Mouse (Mus musculus) heart, postnatal 0 days (tissue): Measurements from ENCODE around the gene Mien1. TPM values are rescaled to one million over a fixed set of nuclear protein-coding genes. Genes with fewer than 3 reads are reported as not detected.
A peak's percentile ranks its signal among the peaks of the same experiment; 100 is the strongest.

Experiments used
- ATAC-seq: fragments of 200-750 bp; cut with Nextera tagmentation; 2 replicates; pipeline ENCODE4 v1.8.0; 2017; ENCODE audit warnings: low read depth, moderate number of reproducible peaks, moderate library complexity; ENCODE audit not compliant: insufficient read depth
- DNase-seq: peaks from one replicate; pipeline ENCODE4 v3.0.0-alpha.2; 2016; ENCODE audit warnings: low spot score
- H3K27ac ChIP-seq: fragments of 300-500 bp; sonication (generic); 2 replicates; pipeline ENCODE4 v1.5.1; 2014; ENCODE audit warnings: low read depth, mild to moderate bottlenecking
- H3K27me3 ChIP-seq: fragments of 300-500 bp; sonication (generic); 2 replicates; pipeline ENCODE4 v1.6.1; 2014; ENCODE audit warnings: low read length, mixed read lengths; ENCODE audit not compliant: control insufficient read depth, insufficient read depth
- H3K36me3 ChIP-seq: fragments of 300-500 bp; sonication (generic); replicated peaks from 2 replicates; pipeline ENCODE4 v1.6.1; 2014; ENCODE audit warnings: low read length, mixed read lengths; ENCODE audit not compliant: control insufficient read depth, insufficient read depth
- H3K4me1 ChIP-seq: fragments of 300-500 bp; sonication (generic); 2 replicates; pipeline ENCODE4 v1.6.1; 2014; ENCODE audit warnings: antibody characterized with exemption; ENCODE audit not compliant: control insufficient read depth, insufficient read depth
- H3K4me2 ChIP-seq: fragments of 300-500 bp; sonication (generic); 2 replicates; pipeline ENCODE4 v1.6.1; 2014; ENCODE audit warnings: low read depth, mild to moderate bottlenecking, low read length, moderate library complexity
- H3K4me3 ChIP-seq: fragments of 300-500 bp; sonication (generic); 2 replicates; pipeline ENCODE4 v1.5.1; 2014; ENCODE audit warnings: low read depth, low read length
- H3K9ac ChIP-seq: fragments of 300-500 bp; sonication (generic); replicated peaks from 2 replicates; pipeline ENCODE4 v1.6.1; 2014; ENCODE audit warnings: low read depth, low read length, mixed read lengths
- H3K9me3 ChIP-seq: fragments of 300-500 bp; sonication (generic); replicated peaks from 2 replicates; pipeline ENCODE4 v1.6.1; 2016; ENCODE audit warnings: low read length; ENCODE audit not compliant: control insufficient read depth
- CTCF ChIP-seq: IDR thresholded peaks from 2 replicates; pipeline ENCODE4 v1.5.1; 2016; ENCODE audit warnings: antibody characterized with exemption, control low read depth, low read depth
- EP300 ChIP-seq: IDR thresholded peaks from 2 replicates; pipeline ENCODE4 v1.6.1; 2016; ENCODE audit warnings: antibody characterized with exemption, low read depth
- WGBS: fragments of 180-500 bp; shearing (Covaris S2); extraction: QIAGEN DNeasy Blood & Tissue Kit; methylation state at CpG from one replicate; pipeline ENCODE4 v1.1.7; 2014; 5-methylcytosine and 5-hydroxymethylcytosine counted together
- polyA plus RNA-seq: library from polyadenylated mRNA; unstranded; fragments of >200 nt; fragmentation: Nextera tagmentation; extraction: Ambion mirVana; gene quantifications from 2 replicates; pipeline ENCODE4 v1.2.1, GENCODE M21; 2015
- total RNA-seq: library from RNA; depleted of rRNA; stranded (reverse); fragments of >200 nt; gene quantifications from 2 replicates; pipeline ENCODE4 v1.2.3, GENCODE M21; 2014; ENCODE audit warnings: low replicate concordance

Mien1 gene
- total and polyA plus RNA-seq, 2 experiments from 2014 or later, result 20.6 to 104 TPM

GRCm38 (mm10) chr11:98397946-98398345 lies 40.8 kb downstream of the Mien1 start:
- H3K36me3 ChIP-seq, result 0 out of 2 replicates have a peak, but pooled peaks cover 9% of the 10 kb centered on the region
- H3K9ac ChIP-seq, result no peak overlapping the region
- ATAC-seq (no peak), DNase-seq (no peak)
- WGBS, result 86% methylated on average over 7 of the region's 7 CpGs
- H3K9me3 ChIP-seq, result no peaks in the 10 kb centered on the region
- no peaks in the 10 kb centered on the region for H3K27me3 ChIP-seq
- no peak for TF ChIP-seq EP300
- TF ChIP-seq CTCF, result no peak
- H3K4me3 ChIP-seq, result no peak overlapping the region
- no peak overlapping the region for H3K27ac ChIP-seq
- H3K4me2 ChIP-seq, result no peak overlapping the region
- peaks cover 34% of the 10 kb centered on the region for H3K4me1 ChIP-seq

- H3K4me2 ChIP-seq, result no peak overlapping the region
- ATAC-seq, result peak; percentile 56
- H3K9me3 ChIP-seq, result no peaks in the 10 kb centered on the region
Measured at GRCm38 (mm10) chr11:98395041-98395440, 43.8 kb downstream of the Mien1 start.

DNA sequence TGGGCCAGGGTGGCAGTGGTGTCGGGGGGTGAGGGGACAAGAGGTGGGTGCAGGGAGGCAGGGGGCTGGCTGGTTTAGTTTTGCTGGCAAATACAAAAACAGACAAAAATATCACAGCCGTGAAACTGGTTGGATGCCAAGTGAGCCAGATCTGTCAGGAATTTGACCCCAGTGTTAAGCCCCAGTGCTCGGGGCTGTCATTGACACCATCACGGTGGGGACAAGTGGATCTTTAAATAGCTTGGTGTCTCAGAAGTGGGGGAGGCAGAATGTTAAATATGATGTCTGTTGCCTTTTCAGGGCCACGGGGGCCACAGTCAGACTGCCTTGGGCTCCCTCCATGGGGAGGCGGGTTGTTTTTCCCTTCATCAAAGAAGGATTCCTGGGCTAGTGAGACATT lies 44.5 kb downstream of the Mien1 start:
- 17% methylated on average over 6 of the region's 6 CpGs for WGBS
- ATAC-seq (peak; percentile 76), DNase-seq (peak; percentile 87)

More at GRCm38 (mm10) chr11:98395041-98395440, 43.8 kb downstream of the Mien1 start:
- H3K4me3 ChIP-seq, result no peak overlapping the region
- TF ChIP-seq CTCF (no peak), EP300 (no peak)
- H3K27me3 ChIP-seq, result no peaks in the 10 kb centered on the region
- H3K9ac ChIP-seq, result no peak overlapping the region
- 0 out of 2 replicates have a peak, but pooled peaks cover 9% of the 10 kb centered on the region for H3K36me3 ChIP-seq
- 14% methylated on average over 4 of the region's 4 CpGs for WGBS
- H3K27ac ChIP-seq, result peak overlapping the region; percentile 97
- peaks cover 42% of the 10 kb centered on the region for H3K4me1 ChIP-seq
- DNase-seq, result peak; percentile 84

DNA sequence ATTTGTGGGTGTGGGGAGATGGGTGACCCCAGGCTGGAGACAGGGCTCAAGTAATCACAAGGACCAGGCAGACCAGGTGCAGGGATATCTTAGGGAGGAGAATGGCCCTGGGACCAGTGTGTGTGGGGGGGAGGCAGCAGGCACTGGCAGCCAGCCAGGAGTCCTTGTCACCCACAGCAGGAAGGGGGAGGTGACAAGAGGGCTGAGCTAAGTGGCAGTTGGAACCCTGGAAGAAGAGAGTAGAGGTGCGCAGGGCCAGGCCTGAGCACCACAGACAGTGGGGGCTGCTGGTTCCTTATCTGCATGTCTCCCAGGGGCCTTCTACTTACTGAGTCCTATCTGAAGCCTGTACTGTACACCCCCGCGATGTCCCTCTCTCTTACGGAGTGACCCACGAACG lies 45.5 kb downstream of the Mien1 start:
- Histone ChIP-seq H3K27me3 (no peaks in the 10 kb centered on the region), H3K27ac (peak overlapping the region; percentile 97), H3K4me3 (no peak overlapping the region), H3K4me2 (no peak overlapping the region; the same call in 1 of the 2 replicates), H3K9ac (no peak overlapping the region), H3K4me1 (peaks cover 38% of the 10 kb centered on the region), H3K9me3 (no peaks in the 10 kb centered on the region), H3K36me3 (0 out of 2 replicates have a peak, but pooled peaks cover 9% of the 10 kb centered on the region)
- WGBS, result 10% methylated on average over 6 of the region's 6 CpGs
- ATAC-seq (peak; percentile 50), DNase-seq (peak; percentile 92)
- TF ChIP-seq CTCF (no peak), EP300 (no peak)

More for the DNA sequence above, 44.5 kb downstream of the Mien1 start:
- 0 out of 2 replicates have a peak, but pooled peaks cover 9% of the 10 kb centered on the region for H3K36me3 ChIP-seq
- peaks cover 38% of the 10 kb centered on the region for H3K4me1 ChIP-seq
- no peak for TF ChIP-seq CTCF
- peak; percentile 90 for TF ChIP-seq EP300
- H3K27ac ChIP-seq, result peak overlapping the region; percentile 97
- H3K4me2 ChIP-seq, result no peak overlapping the region
- no peaks in the 10 kb centered on the region for H3K9me3 ChIP-seq
- no peaks in the 10 kb centered on the region for H3K27me3 ChIP-seq
- no peak overlapping the region for H3K4me3 ChIP-seq
- no peak overlapping the region for H3K9ac ChIP-seq

- WGBS, result 26% methylated on average over 4 of the region's 4 CpGs
- peaks cover 38% of the 10 kb centered on the region for H3K4me1 ChIP-seq
Measured at GRCm38 (mm10) chr11:98392645-98393044, 46.1 kb downstream of the Mien1 start.

GRCm38 (mm10) chr11:98392034-98392433 lies 46.8 kb downstream of the Mien1 start:
- H3K4me1 ChIP-seq, result peaks cover 38% of the 10 kb centered on the region
- ATAC-seq (no peak), DNase-seq (peak; percentile 5)
- WGBS, result 20% methylated on average over 4 of the region's 8 CpGs
- no peak for TF ChIP-seq CTCF
- TF ChIP-seq EP300, result no peak
- H3K27ac ChIP-seq, result peak overlapping the region; percentile 97
- no peak overlapping the region for H3K4me3 ChIP-seq
- H3K9me3 ChIP-seq, result no peaks in the 10 kb centered on the region
- H3K36me3 ChIP-seq, result no peaks in the 10 kb centered on the region
- H3K27me3 ChIP-seq, result 0 out of 2 replicates have a peak, but pooled peaks cover 6% of the 10 kb centered on the region
- no peak overlapping the region for H3K4me2 ChIP-seq
- 0 out of 2 replicates have a peak overlapping the region, but pooled peaks have one; percentile 8 for H3K9ac ChIP-seq

More at GRCm38 (mm10) chr11:98392645-98393044, 46.1 kb downstream of the Mien1 start:
- H3K4me3 ChIP-seq, result no peak overlapping the region
- TF ChIP-seq CTCF (no peak), EP300 (no peak)
- H3K4me2 ChIP-seq, result no peak overlapping the region
- ATAC-seq, result no peak
- H3K9ac ChIP-seq, result no peak overlapping the region
- H3K27ac ChIP-seq, result peak overlapping the region; percentile 97
- 0 out of 2 replicates have a peak, but pooled peaks cover 5% of the 10 kb centered on the region for H3K36me3 ChIP-seq
- peak; percentile 53 for DNase-seq
- no peaks in the 10 kb centered on the region for H3K9me3 ChIP-seq
- 0 out of 2 replicates have a peak, but pooled peaks cover 2% of the 10 kb centered on the region for H3K27me3 ChIP-seq
